Mouse (Mus musculus) forebrain, embryonic 12.5 days (tissue): ENCODE measurements at regions not wholly inside any gene's neighbourhood (a gene's known extent, or its start where the extent isn't known, plus 50 kb on each side); places are given as distances from the start of the nearest gene placed in this dataset.
A peak's percentile ranks its signal among the peaks of the same experiment; 100 is the strongest.

Experiments used
- ATAC-seq: fragments of 200-750 bp; cut with Nextera tagmentation; 2 replicates; pipeline ENCODE4 v1.8.0; 2017; ENCODE audit warnings: moderate TSS enrichment; ENCODE audit not compliant: low FRiP score
- H3K27ac ChIP-seq: fragments of 300-500 bp; sonication (generic); 2 replicates; pipeline ENCODE4 v1.5.1; 2016; ENCODE audit warnings: mild to moderate bottlenecking
- H3K27me3 ChIP-seq: fragments of 300-500 bp; sonication (generic); 2 replicates; pipeline ENCODE4 v1.6.1; 2016; ENCODE audit warnings: mild to moderate bottlenecking
- H3K36me3 ChIP-seq: fragments of 300-500 bp; sonication (generic); replicated peaks from 2 replicates; pipeline ENCODE4 v1.6.1; 2016; ENCODE audit warnings: mild to moderate bottlenecking
- H3K4me1 ChIP-seq: fragments of 300-500 bp; sonication (generic); 2 replicates; pipeline ENCODE4 v1.6.1; 2016
- H3K4me2 ChIP-seq: fragments of 300-500 bp; sonication (generic); 2 replicates; pipeline ENCODE4 v1.6.1; 2016; ENCODE audit warnings: mild to moderate bottlenecking, moderate library complexity
- H3K4me3 ChIP-seq: fragments of 300-500 bp; sonication (generic); replicated peaks from 2 replicates; pipeline ENCODE4 v1.5.1; 2016; ENCODE audit warnings: mild to moderate bottlenecking
- H3K9ac ChIP-seq: fragments of 300-500 bp; sonication (generic); 2 replicates; pipeline ENCODE4 v1.6.1; 2016; ENCODE audit warnings: mild to moderate bottlenecking
- H3K9me3 ChIP-seq: fragments of 300-500 bp; sonication (generic); 2 replicates; pipeline ENCODE4 v1.6.1; 2016
- WGBS: fragments of 180-500 bp; shearing (Covaris S2); methylation state at CpG from one replicate; pipeline ENCODE4 v1.1.7; 2016; 5-methylcytosine and 5-hydroxymethylcytosine counted together

- Histone ChIP-seq H3K27me3 (no peaks in the 10 kb centered on the region), H3K4me1 (no peaks in the 10 kb centered on the region), H3K9me3 (no peaks in the 10 kb centered on the region), H3K27ac (no peak overlapping the region), H3K4me3 (no peak overlapping the region), H3K36me3 (no peaks in the 10 kb centered on the region), H3K9ac (no peak overlapping the region), H3K4me2 (no peak overlapping the region)
- WGBS: 67% methylated on average over 4 of the region's 4 CpGs
- ATAC-seq: no peak
Observed at GRCm38 (mm10) chr14:109941944-109942343, 813.0 kb downstream of the Slitrk6 start.

- WGBS: 93% methylated on average over 1 of the region's 1 CpGs
- ATAC-seq: no peak
Observed at GRCm38 (mm10) chr14:109941162-109941561, 813.8 kb downstream of the Slitrk6 start.

GRCm38 (mm10) chr14:109937432-109937831 lies 817.5 kb downstream of the Slitrk6 start:
- Histone ChIP-seq H3K4me2 (no peak overlapping the region), H3K36me3 (no peaks in the 10 kb centered on the region), H3K9me3 (no peaks in the 10 kb centered on the region), H3K4me3 (no peak overlapping the region), H3K27ac (no peak overlapping the region), H3K9ac (no peak overlapping the region), H3K27me3 (no peaks in the 10 kb centered on the region), H3K4me1 (no peaks in the 10 kb centered on the region)
- 91% methylated on average over 6 of the region's 6 CpGs for WGBS
- ATAC-seq: no peak

More at GRCm38 (mm10) chr14:109941162-109941561, 813.8 kb downstream of the Slitrk6 start:
- no peak overlapping the region for H3K4me2 ChIP-seq
- H3K36me3 ChIP-seq: no peaks in the 10 kb centered on the region
- H3K9me3 ChIP-seq: no peaks in the 10 kb centered on the region
- no peak overlapping the region for H3K27ac ChIP-seq
- no peaks in the 10 kb centered on the region for H3K4me1 ChIP-seq
- H3K9ac ChIP-seq: no peak overlapping the region
- no peak overlapping the region for H3K4me3 ChIP-seq
- H3K27me3 ChIP-seq: no peaks in the 10 kb centered on the region

- Histone ChIP-seq H3K4me1 (no peaks in the 10 kb centered on the region), H3K4me2 (no peak overlapping the region), H3K9me3 (no peaks in the 10 kb centered on the region), H3K36me3 (no peaks in the 10 kb centered on the region), H3K27me3 (no peaks in the 10 kb centered on the region), H3K9ac (no peak overlapping the region), H3K27ac (no peak overlapping the region), H3K4me3 (no peak overlapping the region)
- 92% methylated on average over 7 of the region's 7 CpGs for WGBS
- no peak for ATAC-seq
Observed at GRCm38 (mm10) chr14:109928977-109929376, 826.0 kb downstream of the Slitrk6 start.

- H3K4me3 ChIP-seq: no peak overlapping the region
- no peaks in the 10 kb centered on the region for H3K9me3 ChIP-seq
- 92% methylated on average over 2 of the region's 2 CpGs for WGBS
- no peak overlapping the region for H3K4me2 ChIP-seq
- no peak for ATAC-seq
- H3K27me3 ChIP-seq: no peaks in the 10 kb centered on the region
- H3K27ac ChIP-seq: no peak overlapping the region
- H3K9ac ChIP-seq: no peak overlapping the region
- H3K36me3 ChIP-seq: no peaks in the 10 kb centered on the region
- no peaks in the 10 kb centered on the region for H3K4me1 ChIP-seq
Observed at GRCm38 (mm10) chr14:109891896-109892165, 863.1 kb downstream of the Slitrk6 start.

- peak; percentile 55; the same call in 1 of the 2 replicates for ATAC-seq
- Histone ChIP-seq H3K9ac (no peak overlapping the region), H3K36me3 (no peaks in the 10 kb centered on the region), H3K4me1 (no peaks in the 10 kb centered on the region), H3K27ac (no peak overlapping the region), H3K9me3 (no peaks in the 10 kb centered on the region), H3K4me3 (no peak overlapping the region), H3K27me3 (no peaks in the 10 kb centered on the region), H3K4me2 (no peak overlapping the region)
- WGBS: 77% methylated on average over 3 of the region's 3 CpGs
Observed at GRCm38 (mm10) chr14:109891151-109891895, 863.6 kb downstream of the Slitrk6 start.

- no peaks in the 10 kb centered on the region for H3K4me1 ChIP-seq
- no peak overlapping the region for H3K4me3 ChIP-seq
- H3K27me3 ChIP-seq: no peaks in the 10 kb centered on the region
- 71% methylated on average over 1 of the region's 1 CpGs for WGBS
- no peak overlapping the region for H3K27ac ChIP-seq
- H3K36me3 ChIP-seq: no peaks in the 10 kb centered on the region
- no peak overlapping the region for H3K4me2 ChIP-seq
- no peaks in the 10 kb centered on the region for H3K9me3 ChIP-seq
- H3K9ac ChIP-seq: no peak overlapping the region
- no peak for ATAC-seq
Observed at GRCm38 (mm10) chr14:109876950-109877663, 877.8 kb downstream of the Slitrk6 start.

- Histone ChIP-seq H3K27me3 (no peaks in the 10 kb centered on the region), H3K4me1 (no peaks in the 10 kb centered on the region), H3K4me3 (no peak overlapping the region), H3K27ac (no peak overlapping the region), H3K36me3 (no peaks in the 10 kb centered on the region), H3K4me2 (no peak overlapping the region), H3K9ac (no peak overlapping the region), H3K9me3 (no peaks in the 10 kb centered on the region)
- peak; percentile 71 for ATAC-seq
- WGBS: 6% methylated on average over 1 of the region's 1 CpGs
Observed at GRCm38 (mm10) chr14:109874230-109874629, 880.7 kb downstream of the Slitrk6 start.

- no peak overlapping the region for H3K4me3 ChIP-seq
- no peaks in the 10 kb centered on the region for H3K27me3 ChIP-seq
- H3K4me1 ChIP-seq: no peaks in the 10 kb centered on the region
- peak; percentile 81; the same call in 1 of the 2 replicates for ATAC-seq
- H3K36me3 ChIP-seq: no peaks in the 10 kb centered on the region
- H3K9ac ChIP-seq: no peak overlapping the region
- 48% methylated on average over 6 of the region's 6 CpGs for WGBS
- H3K9me3 ChIP-seq: no peaks in the 10 kb centered on the region
- no peak overlapping the region for H3K27ac ChIP-seq
- no peak overlapping the region for H3K4me2 ChIP-seq
Observed at GRCm38 (mm10) chr14:109840354-109841104, 914.4 kb downstream of the Slitrk6 start.

- Histone ChIP-seq H3K36me3 (no peaks in the 10 kb centered on the region), H3K4me2 (no peak overlapping the region), H3K4me3 (no peak overlapping the region), H3K9me3 (no peaks in the 10 kb centered on the region), H3K27ac (no peak overlapping the region), H3K27me3 (no peaks in the 10 kb centered on the region), H3K4me1 (no peaks in the 10 kb centered on the region), H3K9ac (no peak overlapping the region)
- 62% methylated on average over 3 of the region's 3 CpGs for WGBS
- ATAC-seq: no peak
Observed at GRCm38 (mm10) chr14:109802522-109803126, 888.7 kb upstream of the Slitrk1 start.

GRCm38 (mm10) chr14:109772246-109772645 lies 858.3 kb upstream of the Slitrk1 start:
- Histone ChIP-seq H3K4me2 (no peak overlapping the region), H3K4me1 (no peaks in the 10 kb centered on the region), H3K27ac (no peak overlapping the region), H3K9me3 (no peaks in the 10 kb centered on the region), H3K9ac (no peak overlapping the region), H3K27me3 (no peaks in the 10 kb centered on the region), H3K4me3 (no peak overlapping the region), H3K36me3 (no peaks in the 10 kb centered on the region)
- WGBS: 79% methylated on average over 1 of the region's 1 CpGs
- no peak for ATAC-seq

GRCm38 (mm10) chr14:109760892-109761291 lies 846.9 kb upstream of the Slitrk1 start:
- no peaks in the 10 kb centered on the region for H3K4me1 ChIP-seq
- H3K4me2 ChIP-seq: no peak overlapping the region
- 69% methylated on average over 1 of the region's 1 CpGs for WGBS
- H3K27ac ChIP-seq: no peak overlapping the region
- 0 out of 2 replicates have a peak, but pooled peaks have one; percentile 53 for ATAC-seq
- no peaks in the 10 kb centered on the region for H3K36me3 ChIP-seq
- H3K9me3 ChIP-seq: no peaks in the 10 kb centered on the region
- no peak overlapping the region for H3K9ac ChIP-seq
- H3K27me3 ChIP-seq: no peaks in the 10 kb centered on the region
- no peak overlapping the region for H3K4me3 ChIP-seq
